Mouse (Mus musculus) limb, embryonic 13.5 days (tissue): Measurements from ENCODE around the gene Cdkal1. TPM values are rescaled to one million over a fixed set of nuclear protein-coding genes. Genes with fewer than 3 reads are reported as not detected.

Source experiments
- ATAC-seq: fragments of 200-750 bp; cut with Nextera tagmentation; 2 replicates; pipeline ENCODE4 v1.8.0; 2017; ENCODE audit warnings: low read depth, moderate number of reproducible peaks, moderate TSS enrichment; ENCODE audit not compliant: low FRiP score
- H3K27ac ChIP-seq: fragments of 300-500 bp; sonication (generic); 2 replicates; pipeline ENCODE4 v1.5.1; 2015; ENCODE audit warnings: inconsistent platforms, mild to moderate bottlenecking, moderate library complexity
- H3K27me3 ChIP-seq: fragments of 300-500 bp; sonication (generic); 2 replicates; pipeline ENCODE4 v1.6.1; 2015; ENCODE audit warnings: mild to moderate bottlenecking, inconsistent platforms
- H3K36me3 ChIP-seq: fragments of 300-500 bp; sonication (generic); 2 replicates; pipeline ENCODE4 v1.6.1; 2015; ENCODE audit warnings: inconsistent platforms, mild to moderate bottlenecking, moderate library complexity
- H3K4me1 ChIP-seq: fragments of 300-500 bp; sonication (generic); 2 replicates; pipeline ENCODE4 v1.6.1; 2015; ENCODE audit warnings: inconsistent platforms
- H3K4me2 ChIP-seq: fragments of 300-500 bp; sonication (generic); replicated peaks from 2 replicates; pipeline ENCODE4 v1.6.1; 2015; ENCODE audit warnings: inconsistent platforms, mild to moderate bottlenecking, moderate library complexity
- H3K4me3 ChIP-seq: fragments of 300-500 bp; sonication (generic); 2 replicates; pipeline ENCODE4 v1.5.1; 2015; ENCODE audit warnings: moderate library complexity, mild to moderate bottlenecking, inconsistent platforms
- H3K9ac ChIP-seq: fragments of 300-500 bp; sonication (generic); 2 replicates; pipeline ENCODE4 v1.6.1; 2015; ENCODE audit warnings: mild to moderate bottlenecking, inconsistent platforms
- H3K9me3 ChIP-seq: fragments of 300-500 bp; sonication (generic); 2 replicates; pipeline ENCODE4 v1.6.1; 2016; ENCODE audit warnings: inconsistent platforms
- WGBS: fragments of 180-500 bp; shearing (Covaris S2); methylation state at CpG from one replicate; pipeline ENCODE4 v1.1.7; 2015; 5-methylcytosine and 5-hydroxymethylcytosine counted together
- polyA plus RNA-seq: library from polyadenylated mRNA; unstranded; fragments of >200 nt; fragmentation: Nextera tagmentation; extraction: Ambion mirVana; gene quantifications from 2 replicates; pipeline ENCODE4 v1.2.1, GENCODE M21; 2015

Gene Cdkal1
- polyA plus RNA-seq, 1 experiment from 2014 or later = 37.9 TPM

DNA sequence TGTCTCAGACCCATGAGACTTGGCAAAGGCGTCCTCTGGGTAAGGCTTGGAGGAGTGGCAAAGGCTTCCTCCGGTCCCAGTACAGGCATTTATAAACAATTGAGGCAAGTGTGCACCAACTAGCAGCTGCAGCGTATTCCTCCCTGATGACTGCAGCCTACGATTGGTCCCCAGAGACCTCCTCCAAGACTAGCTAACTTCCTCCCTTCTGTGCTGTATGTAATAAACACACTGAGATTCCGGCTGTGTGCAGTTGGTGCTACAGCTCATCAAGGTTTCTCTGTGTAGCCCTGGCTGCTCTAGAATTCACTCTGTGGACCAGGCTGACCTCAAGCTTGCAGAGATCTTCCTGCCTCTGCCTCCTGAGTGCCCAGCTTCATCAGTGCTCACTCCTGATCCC lies 630.7 kb downstream of the Cdkal1 start:
- no peak overlapping the region for H3K9ac ChIP-seq
- H3K27me3 ChIP-seq = no peaks in the 10 kb centered on the region
- H3K9me3 ChIP-seq = peaks cover 4% of the 10 kb centered on the region; the same call in 1 of the 2 replicates
- no peak overlapping the region for H3K4me3 ChIP-seq
- ATAC-seq = no peak
- no peak overlapping the region for H3K4me2 ChIP-seq
- WGBS = 61% methylated on average over 5 of the region's 5 CpGs
- no peak overlapping the region for H3K27ac ChIP-seq
- no peaks in the 10 kb centered on the region for H3K36me3 ChIP-seq
- H3K4me1 ChIP-seq = peaks cover 4% of the 10 kb centered on the region; the same call in 1 of the 2 replicates

DNA sequence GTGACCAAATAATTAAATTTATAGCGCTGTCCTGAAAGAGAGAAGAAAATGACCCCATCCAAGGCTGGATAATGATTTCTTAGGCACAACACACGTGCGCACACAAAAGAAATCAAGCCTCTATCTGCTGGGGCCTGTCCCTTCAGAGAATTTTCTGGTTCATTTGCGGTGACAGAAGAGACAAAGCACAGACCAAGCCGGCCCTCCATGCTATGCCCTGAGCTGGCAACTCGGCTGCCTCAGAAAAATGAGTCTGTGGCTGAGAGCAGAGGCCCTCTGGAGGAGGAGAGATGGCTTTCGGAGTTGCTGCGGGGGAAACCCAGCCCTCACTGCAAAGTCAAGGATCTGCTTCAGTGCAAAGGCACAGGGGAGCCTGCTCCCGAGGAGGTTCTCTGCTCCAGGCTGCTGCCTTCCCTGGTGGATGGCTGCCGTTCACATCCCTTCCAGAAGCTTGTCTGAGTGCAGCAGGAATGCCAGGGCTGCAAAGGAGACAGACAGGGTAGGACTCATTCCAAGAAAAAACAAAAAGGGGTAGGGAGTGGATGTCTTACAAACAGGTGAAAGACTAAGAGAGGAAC lies 633.1 kb downstream of the Cdkal1 start:
- Histone ChIP-seq H3K27me3 (no peaks in the 10 kb centered on the region), H3K4me3 (no peak overlapping the region), H3K9ac (peak overlapping the region; percentile 25), H3K36me3 (no peaks in the 10 kb centered on the region), H3K9me3 (peaks cover 4% of the 10 kb centered on the region; the same call in 1 of the 2 replicates), H3K4me1 (peaks cover 4% of the 10 kb centered on the region; the same call in 1 of the 2 replicates), H3K27ac (no peak overlapping the region), H3K4me2 (no peak overlapping the region)
- ATAC-seq = no peak
- 25% methylated on average over 10 of the region's 10 CpGs for WGBS

DNA sequence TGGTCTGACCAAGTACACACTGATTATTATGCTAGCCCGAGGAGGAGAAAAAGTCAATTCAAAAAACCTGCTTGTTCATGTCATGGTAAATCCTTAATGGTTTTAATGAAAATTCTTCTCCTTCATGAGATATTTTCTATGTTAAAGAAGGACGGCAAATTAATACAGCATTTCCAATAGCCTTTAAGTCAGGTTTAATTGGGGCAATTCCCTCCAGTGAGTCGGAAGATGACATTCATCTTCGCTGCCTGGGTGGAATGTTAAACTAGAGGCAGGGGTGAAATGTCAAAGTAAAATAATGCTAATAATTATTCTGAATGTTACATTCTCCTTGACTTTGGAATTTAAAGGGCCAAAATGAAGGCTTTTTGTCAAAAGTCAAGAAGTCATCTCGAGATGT lies 633.8 kb downstream of the Cdkal1 start:
- Histone ChIP-seq H3K27ac (no peak overlapping the region), H3K36me3 (no peaks in the 10 kb centered on the region), H3K4me2 (no peak overlapping the region), H3K27me3 (no peaks in the 10 kb centered on the region), H3K9me3 (peaks cover 4% of the 10 kb centered on the region; the same call in 1 of the 2 replicates), H3K4me3 (no peak overlapping the region), H3K4me1 (peaks cover 4% of the 10 kb centered on the region; the same call in 1 of the 2 replicates), H3K9ac (no peak overlapping the region)
- WGBS = 63% methylated on average over 5 of the region's 5 CpGs
- ATAC-seq = no peak

DNA sequence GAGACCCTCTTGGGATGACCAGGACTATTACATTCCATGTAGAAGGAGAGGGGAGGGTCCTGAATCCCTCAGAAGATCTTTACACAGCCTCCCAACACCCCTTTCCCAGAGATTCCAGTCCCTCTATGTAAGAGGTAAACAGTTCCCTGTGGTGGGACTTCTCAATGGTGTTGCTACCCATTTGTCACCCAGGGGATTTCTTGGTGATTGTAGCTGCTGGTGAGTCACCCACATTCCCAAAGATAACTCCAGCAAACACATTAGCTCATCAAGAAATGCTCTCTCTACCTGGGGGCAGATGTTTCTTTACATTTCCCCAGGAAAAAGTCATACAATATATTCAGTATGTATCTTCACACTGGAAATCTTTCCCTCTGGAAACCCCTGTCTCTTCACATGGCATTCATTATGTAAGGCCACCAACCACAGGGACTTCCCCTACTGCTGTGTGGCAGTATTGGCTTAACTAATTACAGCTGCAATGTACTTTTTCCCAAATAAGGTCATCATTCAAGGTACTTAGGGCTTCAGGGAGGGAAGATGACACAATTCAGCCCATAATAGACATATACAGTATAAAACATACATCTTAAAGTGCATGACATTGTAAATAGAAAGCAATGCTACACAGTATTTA lies 636.8 kb downstream of the Cdkal1 start:
- H3K9me3 ChIP-seq = no peaks in the 10 kb centered on the region
- H3K9ac ChIP-seq = no peak overlapping the region
- 0 out of 2 replicates have a peak, but pooled peaks have one; percentile 3 for ATAC-seq
- H3K4me3 ChIP-seq = no peak overlapping the region
- H3K36me3 ChIP-seq = no peaks in the 10 kb centered on the region
- no peaks in the 10 kb centered on the region for H3K27me3 ChIP-seq
- no peak overlapping the region for H3K27ac ChIP-seq
- no peak overlapping the region for H3K4me2 ChIP-seq
- H3K4me1 ChIP-seq = peaks cover 4% of the 10 kb centered on the region; the same call in 1 of the 2 replicates

DNA sequence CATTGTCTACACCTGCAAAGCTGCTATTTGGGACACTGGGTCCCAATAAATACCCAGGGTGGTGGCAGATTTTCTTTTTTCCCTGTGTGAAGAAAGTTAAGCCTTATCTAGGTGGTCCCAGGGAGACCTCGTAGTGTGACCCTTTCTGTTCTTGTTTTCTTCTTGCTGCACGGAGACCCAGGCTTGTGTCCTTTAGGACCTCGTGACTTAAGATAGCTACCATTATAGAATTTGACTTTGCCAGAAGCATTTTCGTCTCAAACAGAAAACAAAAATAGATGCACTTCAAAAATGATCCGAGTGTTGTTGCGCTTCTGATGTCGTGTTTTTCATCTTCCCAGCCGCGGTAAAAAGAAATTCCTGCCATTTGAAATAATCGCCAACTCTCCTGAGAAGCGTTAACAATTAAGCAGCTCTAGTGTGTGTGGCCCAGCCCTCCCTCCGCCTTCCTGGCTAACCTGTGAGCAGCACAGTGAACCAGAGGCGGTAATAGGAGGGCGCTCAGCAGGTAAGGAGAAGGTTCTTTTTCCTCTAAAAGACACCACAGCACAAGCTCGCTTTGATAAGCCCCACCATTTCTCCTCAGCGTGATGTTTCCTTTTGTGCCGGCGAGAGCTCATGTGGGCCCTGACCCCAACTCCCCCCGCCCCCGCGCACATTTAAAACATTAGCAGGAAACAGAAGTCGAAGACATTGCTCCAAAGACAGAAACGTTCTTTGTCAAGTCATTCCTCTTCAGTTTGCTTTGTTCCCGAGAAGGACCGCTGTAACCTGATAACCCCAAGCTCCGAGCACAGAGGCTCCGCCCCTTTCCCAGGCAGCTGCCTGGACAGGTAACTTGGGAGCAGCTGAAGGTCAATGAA lies 645.1 kb downstream of the Cdkal1 start:
- peaks cover 5% of the 10 kb centered on the region; the same call in 1 of the 2 replicates for H3K9me3 ChIP-seq
- ATAC-seq = peak; percentile 57; the same call in 1 of the 2 replicates
- peaks cover 9% of the 10 kb centered on the region for H3K4me1 ChIP-seq
- H3K27me3 ChIP-seq = no peaks in the 10 kb centered on the region
- peak overlapping the region; percentile 61 for H3K9ac ChIP-seq
- no peak overlapping the region for H3K27ac ChIP-seq
- H3K36me3 ChIP-seq = no peaks in the 10 kb centered on the region
- H3K4me2 ChIP-seq = peak overlapping the region; percentile 78
- 2% methylated on average over 27 of the region's 27 CpGs for WGBS
- peak overlapping the region; percentile 45 for H3K4me3 ChIP-seq

DNA sequence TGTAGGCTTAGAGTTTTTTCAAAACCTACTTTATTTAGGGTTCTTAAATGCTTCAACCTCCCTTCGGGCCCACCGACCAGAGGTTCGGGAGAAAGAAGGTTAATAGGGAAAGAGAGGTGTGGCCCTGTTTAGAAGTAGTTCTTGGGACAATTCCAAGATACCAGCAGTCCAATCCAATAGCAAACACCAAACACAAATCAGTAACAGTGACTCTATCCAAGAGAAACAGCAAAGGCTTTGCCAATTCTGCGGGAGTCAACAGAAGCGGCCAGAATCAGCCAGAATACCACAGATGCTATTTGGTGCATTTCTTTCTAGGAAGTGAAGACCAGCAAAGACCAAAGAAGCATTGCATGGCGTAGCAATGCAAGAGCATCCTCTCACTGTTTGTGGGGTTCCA lies 646.7 kb downstream of the Cdkal1 start:
- Histone ChIP-seq H3K27me3 (no peaks in the 10 kb centered on the region), H3K36me3 (no peaks in the 10 kb centered on the region), H3K27ac (no peak overlapping the region), H3K9me3 (peaks cover 5% of the 10 kb centered on the region; the same call in 1 of the 2 replicates), H3K4me2 (no peak overlapping the region), H3K4me3 (no peak overlapping the region), H3K9ac (no peak overlapping the region), H3K4me1 (peaks cover 9% of the 10 kb centered on the region)
- no peak for ATAC-seq
- WGBS = 91% methylated on average over 6 of the region's 6 CpGs

DNA sequence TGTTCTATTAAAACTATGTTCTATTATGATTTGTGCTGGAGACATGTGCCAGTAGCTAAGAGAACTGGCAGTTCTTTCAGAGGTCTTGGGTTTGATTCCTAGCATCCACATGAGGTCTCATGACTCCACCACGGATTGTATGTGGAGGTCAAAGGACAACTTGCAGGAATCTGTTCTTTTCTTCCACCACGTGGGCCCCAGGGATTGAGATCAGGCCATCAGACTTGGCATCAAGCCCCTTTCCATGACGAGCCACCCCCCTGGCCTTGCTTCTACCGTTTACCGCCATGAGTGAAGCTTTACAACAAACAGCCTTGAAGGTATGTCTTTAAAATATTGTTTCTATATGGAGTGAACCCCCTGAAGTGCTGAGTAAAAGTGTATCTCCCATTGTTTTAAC lies 651.6 kb downstream of the Cdkal1 start:
- Histone ChIP-seq H3K9ac (no peak overlapping the region), H3K4me1 (peaks cover 7% of the 10 kb centered on the region; the same call in 1 of the 2 replicates), H3K36me3 (no peaks in the 10 kb centered on the region), H3K4me2 (no peak overlapping the region), H3K4me3 (no peak overlapping the region), H3K27ac (no peak overlapping the region), H3K27me3 (no peaks in the 10 kb centered on the region), H3K9me3 (peaks cover 5% of the 10 kb centered on the region; the same call in 1 of the 2 replicates)
- WGBS = 79% methylated on average over 5 of the region's 5 CpGs
- no peak for ATAC-seq

DNA sequence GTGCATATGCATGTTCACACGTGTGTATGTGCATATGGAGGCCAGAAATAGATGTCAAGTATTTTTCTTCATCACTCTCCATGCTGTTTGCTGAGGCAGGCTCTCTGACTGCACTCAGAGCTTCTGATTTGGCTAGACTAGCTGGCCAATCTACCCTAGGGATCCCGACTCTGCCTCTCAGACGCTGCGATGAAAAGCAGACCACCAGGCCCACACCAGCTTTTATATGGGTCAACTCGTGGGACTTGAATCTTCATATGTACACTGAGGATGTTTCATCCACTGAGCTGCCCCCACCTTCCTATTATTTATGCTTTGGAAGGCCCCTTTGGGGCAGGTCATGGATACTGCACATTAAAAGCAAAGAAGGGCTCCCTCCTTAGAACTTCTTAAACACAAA lies 652.0 kb downstream of the Cdkal1 start:
- H3K4me1 ChIP-seq = peaks cover 7% of the 10 kb centered on the region; the same call in 1 of the 2 replicates
- ATAC-seq = no peak
- no peaks in the 10 kb centered on the region for H3K36me3 ChIP-seq
- H3K9me3 ChIP-seq = peaks cover 2% of the 10 kb centered on the region; the same call in 1 of the 2 replicates
- WGBS = 79% methylated on average over 5 of the region's 5 CpGs
- H3K27me3 ChIP-seq = no peaks in the 10 kb centered on the region
- H3K4me3 ChIP-seq = no peak overlapping the region
- no peak overlapping the region for H3K4me2 ChIP-seq
- no peak overlapping the region for H3K9ac ChIP-seq
- no peak overlapping the region for H3K27ac ChIP-seq

DNA sequence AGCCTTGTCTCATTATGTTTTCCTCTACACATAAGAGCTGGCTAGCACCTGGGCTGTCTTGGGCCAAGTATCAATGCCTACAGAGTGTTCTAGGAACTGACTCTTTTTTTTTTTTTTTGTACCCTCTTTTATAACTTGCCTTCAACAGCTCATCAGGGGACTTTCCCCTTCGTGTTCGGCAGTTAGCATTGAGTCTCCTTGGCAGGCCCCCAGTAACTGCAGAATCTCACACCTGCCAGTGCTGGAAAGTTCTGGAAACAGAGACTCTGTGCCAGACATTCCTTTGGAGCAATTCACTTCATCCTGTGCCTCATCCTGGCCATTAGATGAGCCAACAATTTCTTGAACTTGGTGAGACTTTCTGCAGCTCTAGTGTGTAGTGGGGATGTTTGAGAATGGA lies 652.9 kb downstream of the Cdkal1 start:
- WGBS = 30% methylated on average over 2 of the region's 2 CpGs
- no peak overlapping the region for H3K4me2 ChIP-seq
- H3K27me3 ChIP-seq = no peaks in the 10 kb centered on the region
- no peak overlapping the region for H3K9ac ChIP-seq
- ATAC-seq = peak; percentile 87
- H3K4me3 ChIP-seq = no peak overlapping the region
- H3K9me3 ChIP-seq = no peaks in the 10 kb centered on the region
- peak overlapping the region; percentile 1; the same call in 1 of the 2 replicates for H3K27ac ChIP-seq
- H3K4me1 ChIP-seq = peaks cover 7% of the 10 kb centered on the region; the same call in 1 of the 2 replicates
- no peaks in the 10 kb centered on the region for H3K36me3 ChIP-seq

DNA sequence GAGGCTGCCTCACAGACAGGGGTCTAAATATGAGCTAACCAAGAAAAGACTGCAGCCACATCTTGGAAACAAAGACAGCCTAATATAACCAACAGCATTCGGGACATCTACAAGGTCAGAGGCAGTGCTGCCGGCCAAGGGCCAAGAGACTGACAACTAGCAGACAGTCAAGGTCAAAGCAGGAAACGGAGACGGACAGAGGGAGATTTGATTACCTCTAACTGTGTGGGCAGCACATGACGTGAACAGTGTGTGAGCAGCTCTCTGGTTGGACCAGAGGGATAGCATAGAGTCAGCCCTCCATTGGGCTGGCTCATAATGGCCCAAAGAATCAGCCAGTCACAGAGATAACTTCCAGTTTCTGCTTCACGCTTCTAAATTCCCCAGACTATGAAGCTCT lies 655.8 kb downstream of the Cdkal1 start:
- Histone ChIP-seq H3K9ac (no peak overlapping the region), H3K9me3 (no peaks in the 10 kb centered on the region), H3K27ac (no peak overlapping the region), H3K4me1 (peaks cover 20% of the 10 kb centered on the region), H3K36me3 (no peaks in the 10 kb centered on the region), H3K27me3 (no peaks in the 10 kb centered on the region), H3K4me2 (no peak overlapping the region), H3K4me3 (no peak overlapping the region)
- WGBS = 55% methylated on average over 6 of the region's 6 CpGs
- ATAC-seq = no peak

DNA sequence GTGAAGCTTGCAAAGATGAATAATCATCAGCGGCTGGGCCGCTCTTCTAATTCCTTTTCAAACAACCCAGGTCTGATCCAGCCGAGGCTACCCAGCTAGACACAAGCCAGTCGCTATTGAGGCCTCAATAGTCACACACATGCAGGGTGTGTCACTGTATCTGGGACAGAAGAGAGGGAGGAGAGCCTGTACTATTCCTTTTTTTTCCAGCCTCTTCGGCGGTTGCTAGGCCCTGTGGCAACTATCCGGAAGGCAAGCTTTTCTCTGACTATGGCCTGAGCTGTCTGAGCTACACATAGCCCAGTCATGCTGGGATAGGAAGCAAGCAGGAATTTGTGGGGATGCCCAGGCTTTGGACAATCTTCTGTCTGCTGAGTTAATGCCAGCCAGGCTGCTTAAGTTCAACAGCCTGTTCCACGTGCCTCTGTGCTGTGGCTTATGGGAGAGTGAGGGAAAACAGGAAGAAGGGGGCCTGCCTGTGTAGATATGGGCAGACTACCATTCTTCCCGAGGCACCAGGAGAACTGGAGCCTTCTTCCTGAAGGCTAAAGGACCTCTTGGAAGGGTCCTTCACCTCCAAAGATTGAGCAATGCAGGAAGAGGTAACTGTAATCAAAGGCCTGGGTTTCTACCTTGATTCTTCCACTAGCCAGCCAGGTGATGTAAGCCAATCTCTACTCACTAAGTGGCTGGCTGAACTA lies 658.5 kb downstream of the Cdkal1 start:
- ATAC-seq = no peak
- Histone ChIP-seq H3K9ac (no peak overlapping the region), H3K9me3 (no peaks in the 10 kb centered on the region), H3K27me3 (no peaks in the 10 kb centered on the region), H3K4me2 (no peak overlapping the region), H3K36me3 (no peaks in the 10 kb centered on the region), H3K27ac (no peak overlapping the region), H3K4me3 (no peak overlapping the region), H3K4me1 (peaks cover 16% of the 10 kb centered on the region)
- WGBS = 53% methylated on average over 9 of the region's 9 CpGs
